Mouse (Mus musculus) left cerebral cortex, adult 8-10 months (tissue): ENCODE measurements around the gene Sphk1. TPM values are rescaled to one million over a fixed set of nuclear protein-coding genes. Genes with fewer than 3 reads are reported as not detected.

Source experiments
- DNase-seq, 2 experiments: peaks; one replicate each; pipeline ENCODE4 v3.0.0; 2022; ENCODE audit warnings: low spot score in 2 of 2
- total RNA-seq, 4 experiments: library from RNA; stranded (reverse); gene quantifications; 2 replicates each; pipeline ENCODE4 v1.2.4; 2022

The Sphk1 gene
- total RNA-seq, 4 experiments from 2014 or later: 5.6 to 7.2 (median 6.3) TPM

DNA sequence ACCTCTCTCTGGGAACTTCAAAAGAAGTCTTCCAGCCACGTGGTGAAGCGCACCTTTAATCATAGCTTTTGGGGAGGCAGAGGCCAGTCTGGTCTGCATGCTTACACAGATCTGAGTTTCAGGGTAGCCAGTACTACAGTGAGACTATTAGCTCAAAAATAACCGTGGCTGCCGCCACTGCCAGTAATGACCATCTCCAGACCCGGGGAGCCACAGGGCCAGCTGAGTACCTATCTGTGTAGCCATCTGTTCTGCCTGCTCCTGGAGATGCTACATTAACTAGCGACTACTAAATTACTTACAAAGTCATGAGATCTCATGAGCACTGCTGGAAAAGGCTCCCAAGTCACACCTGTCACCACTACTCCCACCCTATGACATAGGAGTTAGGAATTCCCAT lies 44.3 kb downstream of the Sphk1 start:
- no peak for DNase-seq

DNA sequence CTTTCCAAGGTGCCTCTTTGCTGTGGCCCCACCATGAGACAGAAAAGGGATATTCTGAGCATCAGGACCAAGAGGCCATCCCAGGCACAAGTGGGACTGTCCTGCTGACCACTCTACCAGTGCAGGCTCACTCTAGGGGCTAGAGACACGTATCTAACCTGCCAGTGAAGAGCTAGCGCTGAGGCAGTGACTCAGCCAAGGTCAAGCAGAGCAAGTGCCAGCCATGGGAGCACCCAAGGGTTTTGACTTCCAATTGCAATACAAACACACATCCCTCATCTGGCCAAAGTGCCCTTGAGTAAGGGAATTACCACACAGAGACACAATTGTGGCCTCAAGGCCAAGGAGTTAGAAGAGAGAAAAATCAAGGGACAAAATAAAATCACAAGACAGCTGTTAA lies 44.7 kb downstream of the Sphk1 start:
- DNase-seq: no peak

DNA sequence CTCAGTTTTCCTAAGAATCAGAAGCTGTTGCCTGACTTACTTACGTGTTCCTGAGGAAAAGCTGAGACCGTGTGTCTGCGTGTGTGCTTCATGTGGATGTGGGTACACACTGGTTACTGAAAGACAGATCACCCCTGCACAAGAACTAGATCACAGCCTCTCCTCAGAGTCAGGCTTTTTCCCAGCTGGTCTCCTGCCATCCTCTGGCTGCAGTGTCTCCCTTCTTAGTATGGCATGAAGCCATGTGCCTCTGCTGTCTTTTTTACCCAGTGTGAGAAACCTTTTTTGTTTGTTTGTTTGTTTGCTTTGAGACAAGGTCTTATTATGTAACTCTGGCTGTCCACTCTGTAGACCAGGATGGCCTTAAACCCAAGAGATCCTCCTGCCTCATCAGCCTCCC lies 48.6 kb downstream of the Sphk1 start:
- no peak for DNase-seq

DNA sequence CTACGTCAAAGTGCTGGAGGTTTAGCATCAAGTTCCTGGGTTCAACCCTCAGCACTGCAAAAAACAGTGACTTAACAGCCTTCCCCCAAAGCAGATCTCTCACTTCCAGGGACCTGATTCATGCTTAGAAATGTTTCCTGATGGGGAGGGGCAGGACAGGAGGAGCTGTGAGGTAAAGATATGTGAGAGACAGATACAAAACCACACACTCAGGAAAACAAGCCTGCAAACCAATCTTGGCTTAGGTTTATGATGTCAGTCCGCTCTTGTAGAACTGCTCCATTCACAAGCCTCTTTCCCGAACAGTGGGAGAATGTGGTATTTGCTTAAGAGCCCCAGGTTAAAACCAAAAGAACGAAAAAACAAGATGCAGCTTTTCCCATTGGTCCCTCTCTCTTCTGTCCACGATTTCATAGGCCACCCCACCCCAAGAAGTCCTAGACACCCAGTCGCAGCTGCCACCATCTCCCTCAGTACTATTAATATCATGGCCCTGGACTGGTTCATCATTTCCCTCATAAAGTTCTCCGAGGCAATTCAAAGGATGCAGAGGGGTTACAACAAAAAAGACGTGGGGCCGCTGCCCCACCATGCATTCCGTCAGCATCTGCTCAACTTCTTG lies 49.4 kb downstream of the Sphk1 start:
- no peak for DNase-seq

DNA sequence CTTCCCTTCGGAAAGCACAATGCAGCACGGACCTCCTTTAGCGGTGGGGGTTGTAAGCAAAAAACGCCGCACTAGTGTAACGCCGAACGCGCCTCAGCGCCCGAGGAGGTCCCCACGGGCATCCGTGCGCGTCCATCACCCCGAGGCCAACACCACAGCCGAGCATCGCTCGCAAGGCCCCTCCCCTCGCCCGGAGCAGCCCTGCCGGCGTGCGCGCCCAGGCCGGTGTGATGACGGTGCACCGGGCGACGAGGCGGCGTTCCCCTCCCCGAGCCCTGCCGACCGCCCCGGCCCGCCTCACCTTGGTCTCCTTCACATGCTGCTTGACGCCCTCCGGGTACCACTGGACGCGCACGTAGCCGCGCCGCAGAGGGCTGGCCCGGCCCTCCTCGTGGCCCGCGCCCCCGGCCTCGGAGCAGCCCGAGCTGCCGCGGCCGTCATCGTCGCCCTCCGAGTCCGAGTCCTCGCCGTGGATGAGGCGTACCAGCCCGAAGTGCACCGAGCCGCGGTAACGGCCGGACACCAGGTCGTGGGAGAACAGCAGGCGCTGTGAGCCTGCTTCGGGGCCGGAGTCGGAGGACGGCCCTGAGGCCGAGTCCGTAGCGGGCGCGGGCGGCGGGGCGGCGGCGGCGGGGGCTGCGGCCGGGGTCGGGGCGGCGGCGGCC lies 50.1 kb downstream of the Sphk1 start:
- DNase-seq: peak; percentile 42 to 46

DNA sequence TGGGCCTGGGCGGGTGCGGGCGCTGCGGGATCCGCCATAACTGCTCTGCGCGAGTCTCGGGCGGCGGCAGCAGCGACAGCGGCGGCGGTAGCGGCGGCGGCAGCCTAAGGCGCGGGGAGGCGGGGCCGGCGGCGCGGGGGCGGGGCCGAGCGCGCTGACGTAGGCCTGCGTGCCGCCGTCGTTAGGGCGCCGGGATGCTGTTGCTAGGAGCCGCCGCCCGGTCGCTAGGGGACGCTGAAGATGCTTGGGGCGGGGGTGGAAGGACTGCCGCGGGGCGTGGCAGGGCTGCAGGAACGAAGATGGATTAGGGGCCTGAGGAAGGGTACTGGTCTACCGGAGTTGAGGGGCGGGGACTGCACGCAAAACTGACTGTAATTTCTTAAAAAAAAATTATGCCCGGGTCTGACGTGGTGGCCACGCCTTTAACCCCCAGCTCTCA lies 50.7 kb downstream of the Sphk1 start, which contains the start of gene Ube2o:
Gene Ube2o, minus strand, starts transcription at position 72 of the 439 bp plus-strand sequence.
- DNase-seq: peak; percentile 69 to 84

DNA sequence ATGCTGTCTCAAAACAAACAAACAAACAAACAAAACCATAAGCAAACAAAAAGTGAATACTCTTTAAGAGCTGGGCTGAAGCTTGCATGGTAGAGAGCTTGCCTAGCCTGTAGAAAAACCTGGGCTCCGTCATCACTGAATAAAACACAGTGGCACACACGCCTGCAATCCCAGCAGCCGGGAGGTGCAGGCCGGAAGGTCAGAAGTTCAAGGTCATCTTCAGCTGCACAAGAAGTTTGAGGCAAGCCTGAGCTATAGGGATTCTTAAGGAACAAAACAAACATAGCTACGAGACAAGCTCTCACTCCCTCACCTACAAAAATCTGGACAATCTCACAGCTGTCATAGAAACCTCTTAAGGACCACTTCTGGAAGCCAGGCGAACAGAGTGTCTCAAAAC lies 55.0 kb downstream of the Sphk1 start:
- DNase-seq: no peak

Other genes with a start within 250 kb of the Sphk1 start
- gene Galr2, start 250.0 kb upstream of the Sphk1 start, total RNA-seq: not detected
- 100 to 1,000 TPM in 3 of 4 experiments, 10 to 100 TPM in 1; 99.6 to 115 (median 106) TPM for gene Exoc7, start 223.7 kb upstream of the Sphk1 start, total RNA-seq
- gene Foxj1, start 195.5 kb upstream of the Sphk1 start, total RNA-seq: 1 to 10 TPM; 4.4 to 8.6 (median 4.7) TPM
- gene Rnf157, start 117.9 kb upstream of the Sphk1 start, total RNA-seq: 100 to 1,000 TPM; 242 to 283 (median 258) TPM
- gene Ubald2, start 96.8 kb upstream of the Sphk1 start, total RNA-seq: 10 to 100 TPM; 22.7 to 25.8 (median 25.1) TPM
- gene Qrich2, start 64.7 kb upstream of the Sphk1 start, total RNA-seq: not detected
- 10 to 100 TPM; 67.8 to 78.4 (median 74.9) TPM for gene Prpsap1, start 36.7 kb upstream of the Sphk1 start, total RNA-seq
- 100 to 1,000 TPM; 115 to 119 (median 117) TPM for gene Ube2o, start 50.5 kb downstream of the Sphk1 start, total RNA-seq
- gene Aanat, start 55.5 kb downstream of the Sphk1 start, total RNA-seq: 1 to 10 TPM in 1 of 4 experiments, under 1 TPM in 3; 0.57 to 3.2 (median 0.84) TPM
- gene Rhbdf2, start 96.1 kb downstream of the Sphk1 start, total RNA-seq: 1 to 10 TPM; 1.1 to 1.6 (median 1.3) TPM
- 1 to 10 TPM; 5.0 to 7.0 (median 5.5) TPM for gene Prcd, start 122.6 kb downstream of the Sphk1 start, total RNA-seq
- gene Cygb, start 123.4 kb downstream of the Sphk1 start, total RNA-seq: 10 to 100 TPM; 55.8 to 62.7 (median 58.2) TPM
- not detected for gene St6galnac1, start 244.6 kb downstream of the Sphk1 start, total RNA-seq